Mouse (Mus musculus) left cerebral cortex, adult 18-20 months (tissue): Measurements from ENCODE around the gene Aig1. TPM values are rescaled to one million over a fixed set of nuclear protein-coding genes. Genes with fewer than 3 reads are reported as not detected.
"Not testable (repeated sequence)": the region's sequence is repeated elsewhere in the genome, so short reads cannot be mapped to it uniquely, and the experiment has no call there.

Source experiments
- DNase-seq, 2 experiments: peaks; one replicate each; pipeline ENCODE4 v3.0.0; 2021 to 2022; ENCODE audit warnings: low spot score in 2 of 2, mixed read lengths in 1 of 2
- long read RNA-seq, 2 experiments: library from polyadenylated mRNA; stranded (forward); transcript quantifications; one replicate each; pipeline ENCODE4 v2.0.0; 2021
- total RNA-seq, 2 experiments: library from RNA; stranded (reverse); gene quantifications; 2 replicates each; pipeline ENCODE4 v1.2.3; 2021

Aig1 gene
- total RNA-seq, result 10 to 100 TPM; 56.5 to 70.5 TPM
- long read RNA-seq, experiment 1, transcript Aig1-205 (6 exons, 1,554 nt), result major isoform, 61 of 75 reads
- long read RNA-seq, experiment 1, partial matches to known transcripts, result 1 of 75 reads
- long read RNA-seq, experiment 1, other reads (novel, unspliced or antisense), result 11 of 75 reads
- long read RNA-seq, experiment 2, transcript Aig1-205 (6 exons, 1,554 nt), result major isoform, 48 of 59 reads
- long read RNA-seq, experiment 2, partial matches to known transcripts, result 1 of 59 reads
- long read RNA-seq, experiment 2, other reads (novel, unspliced or antisense), result 8 of 59 reads

DNA sequence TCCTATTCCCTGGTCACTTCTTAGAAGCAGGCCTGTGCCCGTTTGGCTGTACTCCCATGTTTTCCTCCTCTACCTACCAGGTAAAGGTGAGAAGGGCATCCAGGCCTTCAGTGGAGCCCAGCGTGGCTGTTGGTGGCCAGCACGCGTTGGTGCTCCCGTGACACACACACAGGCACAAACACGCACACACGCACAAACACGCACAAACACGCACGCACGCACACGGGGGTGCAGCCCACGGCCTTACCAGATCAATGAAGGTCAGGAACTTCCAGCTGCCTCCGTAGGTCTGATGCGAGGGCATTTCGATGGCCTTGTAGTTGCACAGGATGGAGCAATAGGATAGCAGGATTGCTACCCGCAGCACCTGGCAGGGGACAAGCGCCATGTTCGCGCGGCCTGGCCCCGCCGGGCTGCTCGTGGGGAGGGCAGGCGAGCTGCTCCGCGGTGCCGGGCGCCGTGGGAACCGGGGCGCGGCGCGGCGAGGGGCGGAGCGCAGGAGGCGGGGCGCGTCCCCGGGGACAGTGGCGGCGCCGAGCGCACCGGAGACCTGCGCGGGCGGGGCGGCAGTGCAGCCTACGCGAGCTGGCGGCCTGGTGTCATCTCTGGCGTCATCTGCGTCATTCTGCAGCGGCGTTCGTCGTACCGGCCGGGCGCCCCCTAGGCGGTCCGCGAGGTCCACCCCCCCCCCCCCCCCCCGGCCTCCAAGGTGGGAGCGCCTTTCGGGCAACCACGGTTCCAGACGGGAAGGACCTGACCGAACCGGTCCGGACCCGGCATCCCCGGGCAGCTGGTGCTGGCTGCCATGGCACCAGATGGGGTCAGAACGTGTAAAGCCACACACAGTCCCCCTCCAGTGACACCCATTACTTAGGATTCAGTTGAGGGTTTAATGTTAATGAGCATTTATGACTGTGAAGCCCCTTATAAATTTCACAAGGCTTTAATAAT, at the start of gene Aig1:
Aig1 (minus strand) TSS at position 610 of the 951 bp plus-strand sequence.
- DNase-seq, result peak; percentile 71 to 83

DNA sequence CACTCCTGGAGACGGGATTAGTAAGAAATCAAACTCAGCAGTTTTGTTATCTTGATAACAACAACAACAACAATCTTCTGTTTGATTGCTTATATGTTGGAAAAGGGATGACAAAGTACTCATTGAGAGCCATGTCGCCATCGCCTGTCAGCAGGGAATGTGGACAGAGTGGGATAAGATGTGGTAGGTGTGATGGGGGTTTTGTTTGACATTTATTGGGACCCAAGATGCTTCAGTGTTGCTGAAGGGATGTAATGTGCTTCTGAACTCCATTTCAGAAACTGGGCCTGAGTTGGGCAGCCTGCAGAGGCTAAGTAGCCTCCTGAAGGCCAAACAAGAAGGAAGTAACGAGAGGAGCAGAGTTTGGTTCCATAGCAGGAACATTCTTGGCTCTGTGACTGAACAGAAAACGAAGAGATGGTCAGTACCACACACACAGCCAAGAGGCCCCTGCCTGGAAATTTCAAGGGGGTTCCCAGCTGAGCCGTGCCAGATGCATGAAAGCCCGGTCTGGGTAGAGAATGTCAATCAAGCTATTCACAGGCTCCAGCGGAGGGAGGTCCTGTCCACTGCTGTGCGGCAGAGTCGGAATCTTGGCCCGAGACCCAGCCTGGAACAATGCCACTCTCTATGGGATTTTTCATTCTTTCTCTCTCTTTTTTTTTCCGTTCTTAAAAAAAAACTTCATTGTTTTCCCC, 48.0 kb upstream of the Aig1 start:
- peak; percentile 5 to 13 for DNase-seq

DNA sequence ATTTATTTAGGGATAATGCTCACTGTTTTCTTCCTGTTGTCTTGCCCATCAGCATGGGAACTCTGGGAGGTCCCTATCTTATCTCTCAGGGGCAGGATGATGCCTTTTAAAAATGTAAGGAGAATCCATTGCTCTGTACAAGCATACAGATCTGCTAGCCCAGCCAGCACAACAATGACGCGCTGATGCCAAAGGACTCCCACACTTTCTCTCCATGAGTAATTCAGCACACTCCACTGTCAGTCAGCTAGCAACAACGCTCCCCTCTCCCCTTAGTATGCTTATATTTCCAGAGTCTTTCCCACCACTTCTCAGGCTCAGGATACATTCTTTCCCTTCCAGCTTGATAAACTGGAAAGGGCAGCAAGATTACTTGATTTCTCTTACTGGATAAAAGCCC, 46.4 kb upstream of the Aig1 start:
- DNase-seq, result peak in 1 of 2 experiments; percentile 11

DNA sequence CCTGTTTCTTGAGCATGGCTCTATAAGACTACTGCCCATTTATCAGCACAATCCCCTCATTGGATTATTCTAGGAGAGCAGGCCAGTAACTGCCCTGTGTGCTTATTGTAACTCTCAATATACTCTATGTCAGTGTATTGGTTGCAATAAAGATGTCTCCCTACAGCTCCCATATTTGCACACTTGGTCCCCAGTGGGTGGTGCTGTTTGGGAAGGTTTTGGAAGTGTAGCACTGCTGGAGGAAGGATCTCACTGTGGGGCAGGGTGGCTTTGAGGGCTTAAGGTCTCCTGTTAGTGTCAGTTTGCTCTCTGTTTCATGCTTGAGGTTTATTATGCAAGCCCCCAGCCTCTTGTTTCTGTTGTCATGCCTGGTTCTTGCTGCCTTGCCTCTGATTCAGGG, 44.9 kb upstream of the Aig1 start:
- no peak for DNase-seq

DNA sequence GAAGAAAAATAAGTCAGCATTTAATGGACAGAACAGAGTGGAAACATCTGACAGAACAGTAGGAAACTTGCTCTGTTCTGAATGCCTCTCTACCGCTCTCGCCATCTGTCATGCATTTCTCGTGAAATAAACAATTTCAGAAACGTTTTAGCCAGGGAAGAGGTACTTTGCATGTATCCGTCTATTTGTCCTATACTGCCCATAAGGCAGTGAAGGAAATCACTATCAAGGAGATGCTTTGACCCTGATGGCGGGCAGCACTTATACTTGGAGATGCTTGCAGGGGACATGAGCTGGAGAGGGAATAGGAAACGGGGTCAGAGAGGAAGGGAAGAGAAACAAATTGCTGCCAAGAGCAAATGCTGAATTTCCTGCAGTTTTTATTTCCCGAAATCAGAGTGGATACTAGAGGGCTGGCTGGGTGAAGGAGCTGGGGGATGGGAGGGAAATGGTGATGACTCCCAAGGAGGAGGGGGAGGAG, 37.5 kb upstream of the Aig1 start:
- DNase-seq, result peak in 1 of 2 experiments; percentile 23

DNA sequence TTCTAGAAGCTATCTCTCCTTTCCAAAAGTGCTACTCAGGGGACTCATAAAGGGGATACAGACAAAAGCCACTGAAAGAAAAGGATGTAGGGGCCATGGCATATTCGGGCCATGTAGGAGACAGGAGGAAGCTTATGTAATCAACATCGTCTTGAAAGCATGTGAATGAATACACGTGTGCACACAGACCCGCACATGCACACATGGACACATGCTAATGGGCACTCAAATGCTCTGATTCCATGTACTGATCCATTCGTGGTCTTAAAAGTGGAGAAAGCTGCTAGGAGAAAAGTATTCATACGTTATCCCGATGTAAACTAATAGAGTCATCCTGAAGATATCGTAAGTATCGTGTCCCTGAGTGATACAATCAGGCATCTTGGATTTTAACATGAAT, 36.8 kb upstream of the Aig1 start:
- DNase-seq, result no peak

DNA sequence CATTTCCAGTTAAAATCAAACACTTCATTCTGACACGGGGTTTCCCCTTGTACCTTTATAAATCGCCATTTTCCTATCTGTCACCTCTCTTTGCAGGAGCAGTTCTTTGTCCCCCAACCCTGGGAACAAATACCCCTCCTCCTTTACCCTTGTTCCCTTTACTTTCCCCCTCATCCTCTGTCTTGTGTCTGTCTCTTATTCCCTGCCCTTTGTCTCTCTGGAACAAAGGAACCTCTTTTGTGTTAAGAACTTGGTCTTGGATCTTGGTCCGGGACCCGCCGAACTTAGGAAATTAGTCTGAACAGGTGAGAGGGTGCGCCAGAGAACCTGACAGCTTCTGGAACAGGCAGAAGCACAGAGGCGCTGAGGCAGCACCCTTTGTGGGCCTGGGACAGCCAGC, 24.0 kb upstream of the Aig1 start:
- DNase-seq, result not testable (repeated sequence)

DNA sequence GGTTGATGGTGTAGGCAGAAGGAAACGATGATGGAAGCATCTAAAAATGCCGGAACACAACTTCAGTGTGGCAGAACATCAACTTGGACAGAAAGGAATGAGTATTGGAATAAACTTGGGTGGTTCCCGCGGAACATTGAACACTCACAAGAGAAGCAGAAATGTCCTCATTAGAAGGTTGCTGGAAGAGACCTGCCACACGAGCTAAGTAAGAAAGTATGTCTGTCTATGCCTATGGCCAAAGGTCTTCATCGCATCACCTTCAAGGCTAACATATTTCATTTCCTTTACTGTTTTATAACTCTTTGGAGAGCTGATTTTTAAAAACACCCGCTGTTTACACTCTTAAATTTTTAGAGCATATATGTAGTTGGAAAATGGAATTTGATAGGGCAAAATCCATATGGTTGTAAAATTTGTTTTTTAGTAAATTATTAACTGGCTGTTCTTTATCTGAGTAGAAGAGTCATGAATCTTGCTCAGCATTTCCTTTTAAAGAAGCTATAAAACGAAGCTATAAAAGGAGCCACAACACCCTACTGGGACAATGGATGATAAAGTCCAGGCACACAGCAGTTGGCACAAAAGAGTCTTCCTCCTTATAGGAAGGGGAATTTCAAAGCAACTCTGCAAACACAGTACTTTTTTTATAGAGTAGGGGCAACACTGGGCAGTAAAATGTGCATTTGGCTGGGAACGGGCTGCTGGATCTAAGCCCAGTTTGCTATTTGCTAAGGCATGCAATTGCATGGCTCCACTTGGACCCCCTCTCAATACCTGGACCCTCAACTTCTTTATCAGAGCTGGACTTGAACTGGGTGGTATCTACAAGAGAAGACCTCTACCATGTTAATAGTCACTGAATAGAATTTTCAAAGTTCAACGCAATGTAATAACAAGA, 14.4 kb upstream of the Aig1 start:
- no peak for DNase-seq

DNA sequence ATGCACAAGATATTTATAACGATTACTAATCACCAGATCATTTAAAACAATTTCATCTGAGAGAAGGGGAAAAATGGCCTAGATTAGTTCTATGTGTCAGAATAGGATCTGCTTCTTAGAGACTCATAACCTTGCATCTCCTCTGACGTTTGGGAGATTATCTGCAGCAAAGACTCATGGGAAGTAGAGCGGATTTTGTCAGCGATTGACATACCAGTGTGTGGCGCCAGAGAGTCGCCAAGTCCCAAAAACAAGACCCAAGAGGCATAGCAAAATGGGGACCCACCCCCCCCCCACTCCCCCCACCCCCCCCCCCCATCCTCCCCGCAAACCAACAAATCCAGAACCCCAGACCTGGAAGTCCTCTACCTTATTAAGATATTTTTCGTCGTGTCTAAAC, 13.7 kb upstream of the Aig1 start:
- no peak for DNase-seq

DNA sequence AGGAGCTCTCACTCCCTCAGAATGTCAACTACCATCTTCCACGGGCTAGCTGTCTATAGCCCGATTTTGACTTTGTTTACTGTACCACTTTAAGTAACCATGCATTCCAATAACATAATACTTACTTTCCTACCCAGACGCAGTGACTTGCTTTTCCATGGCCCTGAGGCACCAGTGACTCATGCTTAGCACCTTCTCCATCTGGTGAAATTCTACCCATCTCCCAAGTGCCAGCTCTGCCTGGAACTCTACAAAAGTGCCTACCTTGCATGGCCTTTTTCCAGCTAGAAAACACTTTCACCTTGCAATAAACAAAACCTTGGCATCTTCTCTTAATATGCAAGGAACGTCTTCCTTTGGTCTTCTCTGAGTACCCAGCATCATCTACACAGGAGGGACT, 9.9 kb upstream of the Aig1 start:
- no peak for DNase-seq

DNA sequence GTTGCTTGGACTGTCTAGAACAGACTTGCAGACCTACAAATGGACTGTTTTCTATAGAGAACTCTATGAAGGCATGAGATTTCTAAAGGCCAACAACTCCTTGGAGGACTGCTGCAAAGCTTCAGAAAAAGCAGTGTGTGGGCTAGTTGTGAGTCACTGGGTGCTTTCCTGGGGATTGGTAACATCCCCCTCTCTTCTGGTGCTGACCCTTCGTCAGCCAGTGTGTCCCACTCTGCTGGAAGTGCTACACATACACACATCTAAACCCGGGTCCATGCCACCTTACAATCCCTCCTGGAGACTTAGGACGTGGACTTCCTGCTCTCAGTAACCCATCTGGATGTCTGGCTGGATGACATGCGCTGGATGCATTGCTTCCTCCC, 6.2 kb upstream of the Aig1 start:
- DNase-seq, result peak; percentile 24 to 47

DNA sequence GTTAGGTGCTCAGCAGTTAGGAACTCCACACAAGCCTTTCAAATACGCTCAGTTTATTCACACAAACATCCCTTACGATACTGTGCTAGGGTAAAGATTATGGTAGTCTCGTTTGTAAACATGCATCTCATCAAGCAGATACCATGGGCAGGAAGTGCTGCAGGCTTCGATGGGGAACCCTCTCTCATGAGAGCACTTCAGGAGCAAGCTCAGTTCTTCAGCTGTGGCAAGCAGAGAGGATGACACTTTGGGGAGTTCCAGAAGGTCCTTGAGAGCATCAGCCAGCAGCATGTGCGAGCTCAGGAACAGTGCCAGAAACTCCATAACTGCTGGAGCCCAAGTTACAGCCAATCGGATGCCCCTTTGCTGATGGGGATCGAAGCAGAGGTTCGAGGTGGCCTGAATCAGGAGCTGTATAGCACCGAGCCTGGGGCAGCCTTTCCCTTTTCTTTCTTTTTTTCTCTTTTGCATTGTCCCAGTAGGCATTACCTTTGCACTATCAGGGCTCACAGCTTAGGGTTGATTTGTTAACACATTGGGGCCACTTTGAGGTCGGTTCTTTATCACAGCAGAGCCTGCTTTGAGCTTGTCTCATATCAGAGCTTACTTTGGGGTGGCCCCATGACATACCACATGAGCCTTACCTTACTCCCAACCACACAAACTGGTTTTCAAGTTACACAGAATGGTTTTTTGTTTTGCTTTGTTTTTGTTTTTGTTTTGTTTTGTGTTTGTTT, 5.7 kb upstream of the Aig1 start:
- DNase-seq, result no peak

DNA sequence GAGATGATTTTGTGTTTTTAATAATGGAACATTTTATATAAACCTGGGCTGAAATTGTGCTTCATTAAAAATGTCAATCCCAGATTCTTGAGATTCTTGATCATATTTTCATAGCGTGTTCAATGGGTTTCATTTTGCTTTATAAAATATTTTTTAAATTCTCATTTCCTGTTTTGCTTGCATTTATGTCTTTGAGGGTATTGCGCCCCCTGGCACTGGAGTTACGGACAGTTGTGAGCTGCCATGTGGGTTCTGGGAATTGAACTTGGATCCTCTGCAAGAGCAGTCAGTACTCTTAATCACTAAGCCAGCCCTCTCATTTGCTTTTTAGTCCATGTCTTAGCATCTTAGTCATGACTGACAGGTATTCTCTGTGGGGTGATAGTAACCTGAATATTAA, 1.8 kb upstream of the Aig1 start:
- DNase-seq, result no peak

DNA sequence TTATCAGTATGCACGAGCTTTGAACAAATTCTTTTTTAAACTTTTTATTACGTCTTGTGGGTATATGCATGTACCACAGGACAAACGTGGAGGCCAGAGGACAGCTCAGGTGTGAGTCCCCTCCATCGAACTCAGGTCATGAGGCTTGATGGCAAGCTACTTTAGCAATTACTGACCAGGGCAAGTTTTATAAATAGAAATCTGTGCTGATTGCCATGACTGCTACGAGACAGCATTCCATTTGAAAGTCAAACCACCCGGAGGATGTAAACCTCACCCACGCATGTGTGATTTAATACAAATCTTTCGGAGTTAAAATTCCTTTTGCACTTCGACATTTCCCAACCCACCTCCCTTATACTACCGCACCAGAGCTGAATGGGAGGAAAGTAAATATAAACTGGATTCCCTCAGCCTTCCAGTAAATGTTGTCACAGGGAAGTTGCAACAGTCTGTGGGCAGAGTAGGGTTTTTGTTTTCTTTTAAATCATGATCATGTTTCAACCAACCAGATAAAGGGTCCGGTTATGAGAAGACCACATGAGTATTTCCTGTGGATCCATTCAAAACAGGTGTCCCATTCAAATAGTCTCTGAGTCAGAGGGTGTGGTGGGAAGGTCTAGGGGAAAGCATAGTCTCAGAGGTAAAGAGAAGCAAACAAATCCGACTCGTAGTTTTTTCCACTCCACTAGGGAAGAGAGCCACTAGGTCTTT, 699 bp upstream of the Aig1 start:
- no peak for DNase-seq

DNA sequence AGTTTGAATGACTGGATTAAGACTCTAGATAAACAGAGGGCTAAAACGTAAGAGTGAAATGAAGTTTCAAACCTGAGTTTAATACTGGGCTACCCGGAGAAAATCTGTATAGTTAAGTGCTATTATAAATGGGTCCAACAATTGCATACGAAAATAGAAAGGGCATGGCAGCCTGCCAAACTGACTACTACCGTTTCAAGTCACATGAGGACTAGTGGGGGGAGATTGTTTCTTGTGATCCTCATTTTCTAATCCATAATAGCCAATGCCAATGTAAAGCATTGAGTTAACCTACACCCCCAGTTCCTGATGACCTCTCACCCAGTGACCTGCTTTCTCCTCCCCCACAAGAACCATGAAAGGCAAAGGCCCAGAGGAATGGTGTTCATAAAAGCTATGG, 2.4 kb downstream of the Aig1 start:
- no peak for DNase-seq

DNA sequence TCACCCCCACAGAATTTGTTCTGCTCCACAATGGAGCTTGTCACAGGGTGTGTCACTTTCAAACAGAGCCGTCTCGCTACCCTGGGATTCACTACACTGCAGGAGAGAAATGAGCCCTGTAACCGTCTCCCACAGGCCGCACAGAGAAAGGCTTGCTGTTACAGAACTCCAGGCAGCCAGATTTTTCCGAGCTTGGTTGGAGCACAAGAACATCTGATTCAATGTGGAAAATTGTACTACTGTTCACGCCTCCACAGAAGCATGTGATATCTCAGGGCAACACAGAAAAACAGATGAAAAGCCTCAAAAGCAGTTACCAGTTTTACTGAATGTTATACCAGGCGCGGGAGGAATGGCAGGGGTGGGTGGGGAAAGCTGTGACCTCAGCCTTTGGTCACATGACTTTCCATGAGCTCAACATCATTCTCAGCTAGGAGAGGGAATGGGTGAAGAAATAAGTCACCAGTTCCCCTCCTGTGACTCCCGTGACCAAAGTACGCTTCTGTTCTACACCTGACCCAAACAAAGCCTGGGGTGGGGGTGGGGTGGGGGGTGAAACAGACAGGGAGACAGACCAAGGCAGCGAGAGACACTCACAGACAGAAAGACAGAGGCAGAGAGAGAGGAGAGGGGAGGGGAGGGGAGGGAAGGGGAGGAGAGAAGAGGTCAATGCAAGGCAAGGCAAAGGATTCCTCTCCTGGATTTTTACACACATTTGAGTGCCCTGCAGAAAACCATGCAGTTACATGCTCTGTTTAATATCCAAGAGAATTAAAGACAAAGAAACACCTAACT, 7.5 kb downstream of the Aig1 start:
- DNase-seq, result peak; percentile 54 to 76

DNA sequence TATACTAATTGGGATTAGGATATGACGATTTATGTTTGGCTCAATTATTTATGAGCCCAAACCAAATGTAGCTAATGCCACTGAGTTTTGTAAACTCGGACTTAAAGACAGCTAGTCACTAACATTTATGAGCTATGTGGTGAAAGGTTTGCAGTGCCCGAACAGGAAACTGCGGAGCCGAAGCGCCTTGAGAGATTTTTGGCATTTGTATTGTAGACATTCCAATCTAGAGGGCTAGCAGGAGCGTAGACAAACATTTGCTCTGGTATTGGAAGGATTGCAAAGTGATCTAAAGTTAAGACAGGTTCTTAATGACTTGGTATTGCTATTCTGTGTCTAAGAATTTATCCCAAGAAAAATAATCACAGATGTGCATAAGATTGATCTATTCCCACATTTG, 12.3 kb downstream of the Aig1 start:
- DNase-seq, result no peak

DNA sequence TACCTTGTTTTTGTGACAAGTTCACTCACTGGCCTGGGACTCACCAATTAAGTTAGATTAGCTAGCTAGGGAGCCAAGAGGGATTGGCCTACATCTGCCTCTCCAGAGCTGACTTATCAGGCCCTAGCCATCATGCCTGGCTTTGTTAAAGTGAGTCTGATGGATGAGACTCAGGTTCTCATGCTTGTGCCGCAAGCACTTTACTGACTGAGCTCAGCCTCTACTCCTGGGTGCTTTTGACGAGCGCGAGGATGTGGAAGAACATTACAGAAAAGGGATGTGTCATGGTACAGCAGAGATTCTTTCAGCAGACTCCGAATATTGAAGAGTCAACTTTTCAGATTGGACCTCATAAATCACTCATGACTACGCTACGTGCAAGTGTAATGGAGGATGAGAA, 12.8 kb downstream of the Aig1 start:
- DNase-seq, result no peak
